ENCODE assay signal across 8 mouse cellular contexts in the genomic region with DNA sequence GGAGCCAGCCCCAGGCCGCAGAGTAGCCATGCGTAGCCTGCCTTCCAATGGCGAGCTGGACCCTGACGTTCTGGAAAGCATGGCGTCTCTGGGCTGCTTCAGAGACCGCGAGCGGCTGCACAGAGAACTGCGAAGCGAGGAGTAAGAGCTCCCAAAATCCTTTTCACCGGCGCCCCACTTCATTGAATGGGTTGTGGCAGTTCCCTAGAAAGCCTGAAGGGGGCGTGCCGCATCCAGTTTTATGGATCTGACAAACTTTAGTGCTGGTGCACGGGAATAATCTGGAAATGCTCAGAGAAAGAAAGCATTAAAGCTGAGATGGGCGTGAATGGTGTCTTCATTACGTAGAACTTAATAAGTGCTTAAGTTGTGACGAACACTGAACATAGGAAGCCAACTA. TPM values are rescaled to one million over a fixed set of nuclear protein-coding genes. Genes with fewer than 3 reads are reported as not detected.
A peak's percentile ranks its signal among the peaks of the same experiment; 100 is the strongest.
DNase-seq lines count a peak whose midpoint lies in the region; ATAC-seq lines count a peak whose summit lies in the region.

No protein-coding gene starts in this region.

- no peak for ATAC-seq in erythroid progenitor cell, adult 5-6 weeks (replicated peaks; ENCODE audit: low FRiP score, poor library complexity, severe bottlenecking)

- peak; percentile 40 for DNase-seq in gastrocnemius, adult 18-20 months (ENCODE audit: low spot score)
- DNase-seq in gastrocnemius, postnatal 36 days, result no peak
- peak; percentile 23 for DNase-seq in right cerebral cortex, adult 18-20 months
- no peak for DNase-seq in right cerebral cortex, postnatal 36 days (ENCODE audit: low spot score in 2 of 2)
- DNase-seq in c-Kit-positive CD71-negative TER-119-negative erythroid progenitor cells, embryonic 14.5 days (ENCODE audit: low read depth), result peak; percentile 64
- peak; percentile 47 for DNase-seq in induced T-regulatory cell, adult 2 months (ENCODE audit: low read depth)
- DNase-seq in lung, postnatal 25 days (ENCODE audit: low spot score), result peak; percentile 27

- intact Hi-C loops in gastrocnemius, postnatal 36 days (cut with DNase I), result no loop called here

RNA-seq across cellular contexts. Expression of a gene that starts 14.7 kb away (rescaled TPM):
- under 1 TPM; 0.50 to 0.64 TPM for total RNA-seq in gastrocnemius, adult 18-20 months (2021)
- total RNA-seq in gastrocnemius, postnatal 36 days (2021), result 1 to 10 TPM in 1 of 2 experiments, under 1 TPM in 1; 0.54 to 1.6 TPM
- total RNA-seq in erythroid progenitor cell, adult 5-6 weeks (2015; ENCODE audit: low replicate concordance), result not detected in 2 replicates
- total RNA-seq in erythroid progenitor cell, adult 5-6 weeks (2017; ENCODE audit: low replicate concordance), result not detected in 2 replicates

RNA-seq across cellular contexts. Expression of a gene that starts 20.0 kb away (rescaled TPM):
- total RNA-seq in gastrocnemius, adult 18-20 months (2021), result not detected
- not detected for total RNA-seq in gastrocnemius, postnatal 36 days (2021)
- 1.4 TPM in 1 of 2 replicates, not detected in the other for total RNA-seq in erythroid progenitor cell, adult 5-6 weeks (2015; ENCODE audit: low replicate concordance)
- total RNA-seq in erythroid progenitor cell, adult 5-6 weeks (2017; ENCODE audit: low replicate concordance), result 0.68 TPM in 1 of 2 replicates, not detected in the other

RNA-seq across cellular contexts. Expression of a gene that starts 20.2 kb away (rescaled TPM):
- 10 to 100 TPM; 22.1 to 23.9 TPM for total RNA-seq in gastrocnemius, adult 18-20 months (2021)
- total RNA-seq in gastrocnemius, postnatal 36 days (2021), result 10 to 100 TPM; 22.4 to 24.9 TPM
- total RNA-seq in erythroid progenitor cell, adult 5-6 weeks (2015; ENCODE audit: low replicate concordance), result 4.0 and 32.3 TPM in 2 replicates
- total RNA-seq in erythroid progenitor cell, adult 5-6 weeks (2017; ENCODE audit: low replicate concordance), result 2.8 and 3.2 TPM in 2 replicates

RNA-seq across cellular contexts. Expression of a gene that starts 34.8 kb away (rescaled TPM):
- 1 to 10 TPM; 5.5 to 5.6 TPM for total RNA-seq in gastrocnemius, adult 18-20 months (2021)
- 10 to 100 TPM in 1 of 2 experiments, 1 to 10 TPM in 1; 9.7 to 10.5 TPM for total RNA-seq in gastrocnemius, postnatal 36 days (2021)
- total RNA-seq in erythroid progenitor cell, adult 5-6 weeks (2015; ENCODE audit: low replicate concordance), result 24.9 and 33.1 TPM in 2 replicates
- total RNA-seq in erythroid progenitor cell, adult 5-6 weeks (2017; ENCODE audit: low replicate concordance), result 59.4 and 64.2 TPM in 2 replicates

RNA-seq across cellular contexts. Expression of a gene that starts 46.3 kb away (rescaled TPM):
- total RNA-seq in gastrocnemius, adult 18-20 months (2021), result 10 to 100 TPM; 45.8 to 46.6 TPM
- total RNA-seq in gastrocnemius, postnatal 36 days (2021), result 10 to 100 TPM; 40.2 to 42.4 TPM
- total RNA-seq in erythroid progenitor cell, adult 5-6 weeks (2015; ENCODE audit: low replicate concordance), result 62.0 and 84.3 TPM in 2 replicates
- 73.6 and 85.1 TPM in 2 replicates for total RNA-seq in erythroid progenitor cell, adult 5-6 weeks (2017; ENCODE audit: low replicate concordance)

Comparison
In these comparisons a context has a peak if more than half of its experiments do, and no peak if none do; other contexts are left out.
1. DNase-seq: peak in gastrocnemius, adult 18-20 months (single experiment), right cerebral cortex, adult 18-20 months (single experiment), c-Kit-positive CD71-negative TER-119-negative erythroid progenitor cells, embryonic 14.5 days (single experiment), induced T-regulatory cell, adult 2 months (single experiment) and lung, postnatal 25 days (single experiment); none in gastrocnemius, postnatal 36 days (0 of 2) and right cerebral cortex, postnatal 36 days (0 of 2).